Mouse (Mus musculus): ENCODE data around the gene Ccdc124. TPM values are rescaled to one million over a fixed set of nuclear protein-coding genes. Genes with fewer than 3 reads are reported as not detected.

The Ccdc124 gene
- total RNA-seq (2021) = 54.6 and 57.5 TPM in 2 replicates
- long read RNA-seq, transcript Ccdc124-201 (5 exons, 1,356 nt) = major isoform, 58 of 85 reads
- long read RNA-seq, partial matches to known transcripts = 23 of 85 reads
- long read RNA-seq, other reads (novel, unspliced or antisense) = 4 of 85 reads

GRCm38 (mm10) chr8:70873364-70873985, at the start of gene Ccdc124:
Gene Ccdc124 (minus strand): TSS chr8:70873935.
- DNase-seq = peak; percentile 97

GRCm38 (mm10) chr8:70920049-70920922, 46.6 kb upstream of the Ccdc124 start:
- no peak for DNase-seq

GRCm38 (mm10) chr8:70914704-70915103, 41.0 kb upstream of the Ccdc124 start:
- DNase-seq = no peak

- no peak for DNase-seq
Observed at GRCm38 (mm10) chr8:70913523-70913922, 39.8 kb upstream of the Ccdc124 start.

- DNase-seq = no peak
Observed at GRCm38 (mm10) chr8:70912955-70913354, 39.2 kb upstream of the Ccdc124 start.

- DNase-seq = no peak
Observed at GRCm38 (mm10) chr8:70911596-70911995, 37.9 kb upstream of the Ccdc124 start.

GRCm38 (mm10) chr8:70907518-70907917, 33.8 kb upstream of the Ccdc124 start:
- no peak for DNase-seq

GRCm38 (mm10) chr8:70905831-70906736, 32.3 kb upstream of the Ccdc124 start, which contains the start of gene Map1s:
Gene Map1s (plus strand): TSS chr8:70905932.
- DNase-seq = peak; percentile 85

GRCm38 (mm10) chr8:70905463-70905830, 31.7 kb upstream of the Ccdc124 start:
- no peak for DNase-seq

GRCm38 (mm10) chr8:70904532-70904931, 30.8 kb upstream of the Ccdc124 start:
- DNase-seq = no peak

- no peak for DNase-seq
Observed at GRCm38 (mm10) chr8:70903582-70903981, 29.8 kb upstream of the Ccdc124 start.

- no peak for DNase-seq
Observed at GRCm38 (mm10) chr8:70903112-70903511, 29.4 kb upstream of the Ccdc124 start.

- DNase-seq = no peak
Observed at GRCm38 (mm10) chr8:70902211-70902610, 28.5 kb upstream of the Ccdc124 start.

GRCm38 (mm10) chr8:70900872-70901387, 27.2 kb upstream of the Ccdc124 start:
- peak; percentile 62 for DNase-seq

- DNase-seq = no peak
Observed at GRCm38 (mm10) chr8:70899226-70899625, 25.5 kb upstream of the Ccdc124 start.

- no peak for DNase-seq
Observed at GRCm38 (mm10) chr8:70898661-70899198, 25.0 kb upstream of the Ccdc124 start.

- DNase-seq = peak; percentile 85
Observed at GRCm38 (mm10) chr8:70897681-70898413, 24.1 kb upstream of the Ccdc124 start.

GRCm38 (mm10) chr8:70897021-70897680, 23.4 kb upstream of the Ccdc124 start, which contains the start of gene Rpl18a:
Gene Rpl18a (minus strand): TSS chr8:70897412.
- DNase-seq = peak; percentile 87

- no peak for DNase-seq
Observed at GRCm38 (mm10) chr8:70896316-70897020, 22.7 kb upstream of the Ccdc124 start.
